Mouse (Mus musculus): ENCODE data around the gene Col4a6.
A peak's percentile ranks its signal among the peaks of the same experiment; 100 is the strongest.

Gene Col4a6

DNA sequence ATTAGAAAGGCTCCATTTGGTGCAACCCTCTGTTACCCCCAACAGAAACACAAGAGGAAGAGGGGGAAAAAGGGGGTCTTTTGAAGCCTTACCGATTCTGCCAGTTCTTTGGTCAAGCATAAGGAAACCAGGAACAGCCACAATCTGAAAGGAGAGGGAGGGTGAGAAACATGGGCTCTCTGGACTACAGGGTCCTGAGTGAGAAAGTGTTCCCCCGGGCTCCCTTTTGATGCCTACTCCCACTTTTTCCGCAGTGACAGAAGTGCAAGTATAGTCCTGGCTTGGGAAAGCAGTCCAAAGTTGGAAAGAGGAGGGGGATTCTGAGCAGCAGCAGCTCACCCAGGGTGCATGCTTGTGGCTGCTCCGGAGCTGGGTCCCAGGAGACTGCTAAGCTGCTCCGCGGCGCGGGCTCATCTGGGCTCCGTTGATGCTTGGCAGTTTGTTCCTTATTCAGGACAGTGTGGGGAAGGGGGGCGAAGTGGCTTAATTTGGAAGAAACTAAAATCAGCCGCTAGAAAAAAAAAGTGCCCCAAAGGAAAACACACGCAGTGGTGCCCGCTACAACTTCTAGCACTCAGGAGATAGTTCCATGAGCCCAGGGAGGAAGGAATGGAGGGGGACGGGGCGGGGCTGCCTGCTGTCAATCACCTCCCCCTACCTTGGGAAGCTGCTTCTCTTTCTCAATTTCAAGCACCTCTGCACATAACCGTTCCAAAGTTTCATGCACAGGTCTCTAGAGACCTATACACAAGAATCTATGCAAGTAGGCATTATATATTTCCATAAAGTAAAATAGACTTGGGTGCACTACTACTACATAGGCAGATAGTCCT, at the start of gene Col4a6:
Col4a6 (minus strand) TSS at position 607 of the 833 bp plus-strand sequence.
- no peak for DNase-seq

DNA sequence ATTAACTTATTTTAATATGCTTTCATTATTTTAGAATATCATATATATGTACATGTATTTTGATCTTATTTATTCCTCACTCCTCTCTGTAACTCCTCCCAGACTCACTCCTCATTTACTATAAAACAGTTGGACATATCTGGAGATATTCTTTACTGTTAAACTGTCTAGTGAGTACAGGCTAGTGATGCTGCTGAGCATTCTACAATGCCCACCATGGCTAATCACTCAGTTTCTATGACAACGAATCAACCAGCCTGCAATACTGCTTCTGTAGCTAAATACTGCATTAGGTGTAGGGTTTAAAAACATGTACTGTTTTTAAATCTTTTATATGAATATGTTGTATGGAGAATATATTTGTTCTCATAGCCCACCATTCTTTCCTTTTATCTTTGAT, 29.2 kb upstream of the Col4a6 start:
- DNase-seq, result no peak

DNA sequence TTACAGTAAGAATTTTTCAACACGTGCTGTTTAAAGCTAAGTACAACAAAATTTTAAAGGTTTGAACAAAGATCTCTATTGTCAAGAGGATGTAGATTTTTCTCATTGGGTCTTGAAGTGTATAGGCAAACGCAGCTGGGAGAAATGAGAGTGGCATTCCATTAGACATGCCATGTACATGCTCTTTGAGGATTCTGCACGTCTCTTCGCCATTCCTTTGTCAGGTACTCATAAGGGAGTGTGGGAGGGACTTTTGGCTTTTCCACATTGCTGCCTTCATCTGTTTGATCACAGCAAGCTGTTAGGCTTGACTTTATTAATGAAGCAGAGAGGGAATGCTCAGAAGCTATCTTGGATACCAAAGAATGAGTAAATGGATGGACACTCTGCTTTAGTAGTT, 20.7 kb upstream of the Col4a6 start:
- no peak for DNase-seq

DNA sequence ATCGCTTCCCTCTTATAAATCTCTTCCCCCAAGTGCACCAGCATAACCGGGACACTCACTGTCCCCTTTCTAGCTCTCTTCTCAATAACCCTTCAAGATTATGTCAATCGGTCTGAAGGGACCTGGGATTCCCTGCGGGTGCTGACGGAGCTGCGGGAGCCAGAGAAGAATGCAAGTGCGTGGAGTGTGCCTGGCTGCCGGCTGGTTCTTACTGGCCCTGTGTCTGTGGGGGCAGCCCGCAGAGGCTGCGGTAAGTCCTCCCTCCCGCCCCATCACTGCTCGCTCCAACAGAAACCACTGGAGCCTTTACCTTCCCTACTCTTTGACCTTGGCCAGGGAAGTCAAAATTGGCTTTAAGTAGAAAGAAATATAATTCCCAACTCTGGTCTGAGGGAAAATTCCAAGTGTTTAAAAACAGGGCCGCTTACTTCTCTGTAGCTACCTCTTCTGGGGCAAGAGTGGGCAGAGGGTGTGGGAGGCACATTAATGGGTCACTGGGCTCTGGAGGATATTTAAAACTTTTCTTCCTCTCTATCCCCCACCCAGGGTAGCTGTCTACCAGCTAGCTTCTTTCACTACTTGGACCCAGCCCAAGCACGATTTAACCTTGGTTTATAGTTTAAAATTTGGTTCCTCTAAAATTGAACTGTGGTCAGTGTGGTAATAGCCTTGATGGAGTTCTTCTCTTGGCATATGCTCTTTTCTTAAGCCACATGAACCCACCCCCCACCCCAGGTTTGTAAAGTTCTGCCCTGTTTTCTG, 1.9 kb upstream of the Col4a6 start:
- no peak for DNase-seq

DNA sequence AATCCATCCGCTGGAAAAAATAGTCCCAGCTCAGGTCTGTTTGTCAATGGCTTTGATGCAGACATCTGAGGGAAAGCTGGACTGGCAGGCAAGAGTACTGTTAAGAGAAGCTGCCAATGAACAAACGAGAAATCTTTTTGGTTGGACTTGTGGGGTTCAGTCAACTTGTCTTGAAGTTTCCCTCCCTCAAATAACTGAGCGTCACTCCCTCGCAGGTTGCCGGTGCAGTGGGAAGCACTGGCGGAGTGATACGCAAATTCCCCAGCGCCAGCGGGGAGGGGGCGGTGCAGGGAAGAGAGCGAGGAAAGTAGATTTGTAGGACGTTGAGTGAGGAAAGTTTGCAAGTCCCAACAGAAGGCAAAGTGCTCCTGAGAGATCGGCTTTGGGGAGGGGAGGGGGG, 1.2 kb upstream of the Col4a6 start, which contains the start of gene Col4a5:
Col4a5 (plus strand) TSS at position 276 of the 400 bp plus-strand sequence.
- DNase-seq, result peak; percentile 0

DNA sequence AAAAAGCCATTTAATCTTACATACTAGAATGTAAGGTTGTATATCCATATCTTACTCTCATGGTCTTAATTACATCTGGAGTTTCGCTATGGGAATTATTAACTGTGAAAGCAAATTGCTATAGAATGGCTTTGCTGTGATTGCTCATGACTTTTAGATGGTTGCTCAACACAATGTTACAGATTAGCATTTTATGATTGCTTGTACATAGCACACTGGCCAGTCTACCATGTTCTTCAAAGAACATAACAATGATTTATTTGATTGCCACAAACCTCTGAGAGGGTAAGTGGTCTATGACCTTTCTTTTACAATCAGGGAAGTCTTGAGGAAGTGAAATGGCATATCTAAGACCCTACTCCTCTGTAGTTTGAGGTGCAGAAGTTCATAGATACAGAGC, 25.9 kb downstream of the Col4a6 start:
- DNase-seq, result no peak

DNA sequence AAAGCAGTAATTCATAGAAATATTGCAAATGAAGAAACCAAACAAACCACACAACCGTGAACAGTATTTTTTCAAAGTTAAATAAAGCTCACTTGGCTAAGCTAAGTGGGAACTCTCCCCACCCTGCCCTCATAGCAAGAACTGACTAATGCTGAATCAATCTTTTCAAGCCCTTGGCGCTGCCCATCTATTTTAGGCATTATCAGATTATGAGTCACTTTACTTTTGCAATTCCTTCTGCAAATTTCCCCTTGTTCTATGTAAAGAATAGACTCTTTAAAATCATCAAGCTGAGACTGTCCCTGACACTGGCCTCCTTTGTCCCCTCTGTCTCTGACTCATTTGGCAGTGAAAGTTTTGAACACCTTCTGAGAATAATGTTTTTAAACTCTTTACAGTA, 34.5 kb downstream of the Col4a6 start:
- no peak for DNase-seq

DNA sequence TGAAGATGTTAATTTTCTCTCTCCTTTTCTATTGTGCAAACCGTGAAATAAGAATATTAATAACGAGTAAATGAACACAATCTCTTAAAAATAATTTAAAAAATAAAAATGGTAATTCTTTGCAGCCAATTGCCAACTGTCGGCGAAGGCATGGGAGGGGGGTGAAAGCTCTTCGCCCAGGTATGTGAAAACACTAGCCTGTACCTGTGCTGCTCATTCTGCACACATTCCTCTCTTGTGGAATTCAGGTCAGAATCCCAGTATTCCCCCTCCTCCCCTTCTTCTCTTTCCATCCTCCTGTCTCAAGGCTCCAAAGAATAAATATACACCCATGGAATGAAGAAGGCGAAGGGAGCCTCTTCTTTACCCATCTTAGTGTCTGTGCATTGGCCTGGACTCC, 37.1 kb downstream of the Col4a6 start:
- DNase-seq, result no peak

DNA sequence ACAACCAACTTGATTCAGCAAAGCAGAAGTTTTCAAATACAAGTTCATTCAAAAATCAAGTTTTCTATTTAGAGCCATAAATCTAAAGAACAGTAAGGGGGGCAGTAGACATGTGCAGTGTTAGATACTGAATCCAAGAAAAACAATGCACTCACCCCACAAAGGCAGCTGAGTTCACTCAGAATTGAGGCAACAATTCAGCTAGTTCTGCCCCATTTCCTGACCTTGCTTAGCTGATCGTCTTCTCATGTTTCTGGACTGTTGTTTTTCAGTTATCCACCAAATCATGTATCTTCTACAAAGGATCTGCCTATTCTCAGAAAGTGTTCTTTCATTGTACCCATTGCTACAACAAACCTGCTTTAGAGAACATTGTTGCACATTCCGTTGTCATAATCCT, 58.6 kb downstream of the Col4a6 start:
- no peak for DNase-seq

DNA sequence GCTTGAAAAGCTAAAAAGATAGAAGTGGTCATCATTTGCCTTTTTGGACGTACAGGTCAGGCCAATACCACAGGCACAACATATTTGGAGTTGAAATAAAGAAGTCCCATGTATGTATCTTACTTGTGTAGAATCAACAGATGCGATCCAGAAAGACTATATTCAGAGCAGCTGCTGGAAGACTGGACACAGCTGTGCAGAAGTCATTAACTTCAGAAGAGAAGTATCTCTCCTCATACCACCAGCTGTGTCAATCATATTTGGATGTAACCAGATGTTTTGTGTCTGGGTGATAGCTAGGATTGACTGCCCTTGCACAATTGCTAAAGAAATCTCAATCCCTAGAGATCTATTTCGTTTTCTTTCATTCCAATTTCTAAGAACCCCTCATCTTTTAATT, 77.6 kb downstream of the Col4a6 start:
- no peak for DNase-seq

DNA sequence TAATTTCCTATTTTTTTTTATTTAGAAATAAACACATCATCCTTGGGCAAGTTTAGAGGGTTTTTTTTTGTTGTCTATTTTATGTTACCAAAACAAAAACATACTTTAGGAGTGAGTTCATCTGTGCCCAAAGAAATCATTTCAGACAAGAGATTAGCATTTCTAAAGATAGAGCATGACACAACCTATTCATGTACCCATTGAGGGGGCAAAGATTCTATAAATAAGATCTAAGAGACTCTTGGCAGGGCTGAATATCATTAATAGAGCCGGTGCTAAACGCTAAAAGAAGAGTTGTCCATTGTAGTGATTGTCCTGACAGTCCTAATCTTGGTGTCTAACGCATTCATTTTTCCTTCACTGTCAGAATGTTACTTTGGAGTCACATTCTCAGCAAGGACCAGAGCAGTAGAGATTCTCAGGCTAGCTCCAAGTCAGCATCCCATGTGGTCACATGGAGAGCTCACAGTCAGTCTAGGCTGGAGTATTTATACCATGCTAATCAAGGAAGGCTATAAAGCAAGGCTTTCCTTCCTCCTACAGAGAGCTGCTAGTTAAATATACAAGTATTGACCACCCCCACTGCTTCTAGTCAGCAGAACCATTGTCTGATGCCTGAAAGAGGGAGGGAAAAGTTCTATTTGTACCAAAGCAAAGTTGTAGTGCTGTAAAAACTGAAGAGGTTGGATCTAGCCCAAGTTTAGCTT, 88.3 kb downstream of the Col4a6 start:
- no peak for DNase-seq

DNA sequence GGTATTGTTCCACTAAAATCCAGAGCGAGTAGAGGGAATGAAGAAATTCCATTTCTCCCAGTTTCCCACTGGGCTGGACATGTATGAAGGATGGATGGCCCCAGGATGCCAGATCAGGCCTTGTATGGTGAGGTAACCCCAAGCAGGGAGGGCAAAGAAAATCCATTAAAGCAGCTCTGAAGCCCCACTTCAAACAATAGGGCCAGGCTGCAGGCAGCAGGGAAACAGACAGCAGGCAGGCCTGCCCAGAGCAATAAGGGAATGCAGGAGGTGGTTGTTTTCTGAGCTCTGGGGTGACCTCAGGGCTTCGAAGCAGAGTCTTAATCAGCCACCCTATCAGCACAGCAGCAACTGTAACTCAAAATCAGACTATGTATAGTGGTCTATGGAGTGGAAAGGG, 89.2 kb downstream of the Col4a6 start:
- DNase-seq, result no peak

DNA sequence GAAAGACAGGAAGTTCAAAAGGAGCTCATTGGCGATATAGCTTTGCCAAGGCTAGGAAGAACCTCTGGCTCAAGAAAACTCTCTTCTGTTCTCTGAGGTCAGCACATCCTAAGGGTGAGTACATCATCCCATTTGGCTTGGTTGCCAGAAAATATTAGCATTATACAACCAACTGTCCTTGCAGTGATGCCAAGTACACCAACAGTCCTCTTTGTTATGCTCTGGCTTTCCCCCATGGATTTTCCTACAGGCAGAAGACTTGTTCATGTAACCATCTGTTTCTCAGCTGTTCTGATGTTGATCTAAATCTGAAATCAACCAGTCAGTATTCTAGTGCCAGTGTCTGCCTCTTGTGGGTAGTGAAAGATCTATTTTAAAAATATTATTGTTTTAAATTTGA, 103.6 kb downstream of the Col4a6 start:
- DNase-seq, result no peak

DNA sequence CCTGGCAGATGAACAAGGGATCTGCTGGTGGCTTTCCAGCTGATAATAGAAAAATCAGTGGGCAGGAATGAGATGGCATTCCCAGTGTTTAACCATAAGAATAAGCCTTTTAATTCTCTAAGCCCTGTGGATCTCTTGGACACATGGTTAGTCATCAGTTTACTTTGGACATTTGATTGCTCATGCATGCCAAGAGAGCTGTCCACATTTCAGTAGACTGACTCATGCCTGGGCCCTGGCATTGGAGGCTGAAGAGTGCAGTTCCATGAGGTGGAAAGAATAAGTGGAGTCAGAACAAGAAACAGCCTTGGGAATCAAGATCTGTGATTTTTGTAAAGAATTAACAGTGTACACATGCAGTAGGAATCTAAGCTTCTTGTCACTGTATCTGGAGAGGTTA, 110.5 kb downstream of the Col4a6 start:
- DNase-seq, result no peak

DNA sequence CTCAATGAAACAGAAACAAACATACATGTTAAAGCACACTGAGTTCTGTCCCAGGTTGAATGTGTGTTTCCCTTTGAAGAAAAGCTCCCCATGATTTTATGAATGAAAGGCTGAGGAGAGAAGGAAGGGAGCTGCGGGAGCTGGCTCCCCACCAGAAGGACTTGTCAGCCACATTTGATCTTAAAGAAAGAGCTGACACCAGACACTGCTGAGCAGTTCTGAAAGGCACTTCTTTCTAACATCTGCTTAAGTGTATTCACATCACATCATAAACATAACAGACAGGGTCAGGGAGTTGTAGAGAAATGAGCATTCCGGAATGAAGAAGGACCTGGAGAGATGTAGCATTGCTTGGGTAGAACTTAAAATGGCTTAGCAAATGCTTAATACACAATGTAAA, 132.5 kb downstream of the Col4a6 start:
- DNase-seq, result no peak

DNA sequence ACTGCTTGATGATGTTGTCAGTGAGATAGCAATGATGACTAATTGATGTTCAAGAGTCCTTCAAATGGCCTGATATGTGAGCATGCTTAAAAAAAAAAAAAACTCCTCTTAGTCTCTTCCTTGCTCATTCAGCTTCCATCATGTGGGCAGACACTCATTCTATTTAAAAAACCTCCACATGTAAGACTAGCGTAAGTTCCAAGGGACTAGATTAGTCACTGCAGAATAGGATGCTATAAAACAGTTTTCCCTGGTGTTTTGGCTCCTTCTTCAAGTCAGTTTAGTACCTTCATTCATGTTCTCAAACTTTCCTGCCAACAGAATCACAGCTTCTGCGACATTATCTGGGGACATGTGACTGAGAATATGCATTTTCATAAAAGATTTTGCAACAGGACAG, 145.8 kb downstream of the Col4a6 start:
- DNase-seq, result no peak

DNA sequence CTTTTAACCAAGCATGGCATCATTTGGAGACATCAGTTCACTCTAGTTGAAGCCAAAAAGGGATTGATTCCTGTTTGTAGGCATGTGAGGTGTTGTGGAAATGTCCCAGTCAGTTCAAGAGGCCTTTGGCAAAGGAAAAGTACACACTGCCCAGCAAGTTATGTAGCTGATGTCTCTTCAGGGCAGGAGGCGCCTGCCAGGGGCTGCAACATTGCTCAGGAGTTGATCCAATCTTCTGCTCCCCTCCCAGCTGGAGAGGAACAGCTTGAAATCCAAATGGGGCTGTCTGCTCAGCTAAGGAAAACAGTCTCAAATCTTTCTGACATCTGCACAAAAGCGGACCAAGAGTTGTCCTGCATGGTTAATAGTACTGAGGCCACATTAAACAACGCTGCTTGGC, 149.7 kb downstream of the Col4a6 start:
- no peak for DNase-seq

DNA sequence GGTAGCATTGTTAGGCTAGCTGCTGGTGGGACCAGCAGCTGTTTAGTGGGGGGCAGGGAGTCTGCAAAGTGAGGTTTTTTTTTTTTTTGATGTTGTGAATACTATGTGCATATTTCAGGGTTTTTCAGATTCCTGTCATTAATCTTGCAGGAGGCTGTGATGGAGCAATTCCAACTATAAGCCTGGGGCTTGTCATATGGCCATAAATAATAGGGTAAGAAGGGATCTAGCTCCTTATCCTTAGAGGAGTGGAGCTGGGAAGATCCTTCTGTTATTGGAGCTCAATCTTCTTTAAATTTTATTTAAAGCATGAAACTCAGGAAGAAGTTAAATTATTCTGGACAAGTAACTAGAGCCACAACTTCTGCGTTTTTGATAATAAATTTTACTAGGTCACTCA, 157.7 kb downstream of the Col4a6 start:
- no peak for DNase-seq

DNA sequence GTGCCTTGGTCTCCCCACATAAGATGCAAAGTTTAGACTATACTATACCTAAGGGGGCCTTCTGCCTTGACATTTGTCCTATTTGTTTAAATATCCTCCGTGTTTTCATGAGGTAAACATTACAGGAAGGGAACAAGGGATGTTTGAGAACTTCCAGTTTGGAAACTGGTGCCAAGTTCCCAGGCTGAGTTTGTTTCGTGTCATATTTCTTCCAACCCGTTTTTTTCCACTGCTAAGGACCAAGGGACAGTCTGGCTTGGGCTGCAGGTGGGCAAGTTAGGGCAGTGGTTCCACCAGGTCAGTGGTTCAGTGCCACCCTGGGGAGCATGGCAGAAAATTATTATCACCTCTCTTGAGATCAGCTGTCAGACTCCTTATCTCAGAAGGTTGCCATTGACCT, 158.1 kb downstream of the Col4a6 start:
- DNase-seq, result no peak

DNA sequence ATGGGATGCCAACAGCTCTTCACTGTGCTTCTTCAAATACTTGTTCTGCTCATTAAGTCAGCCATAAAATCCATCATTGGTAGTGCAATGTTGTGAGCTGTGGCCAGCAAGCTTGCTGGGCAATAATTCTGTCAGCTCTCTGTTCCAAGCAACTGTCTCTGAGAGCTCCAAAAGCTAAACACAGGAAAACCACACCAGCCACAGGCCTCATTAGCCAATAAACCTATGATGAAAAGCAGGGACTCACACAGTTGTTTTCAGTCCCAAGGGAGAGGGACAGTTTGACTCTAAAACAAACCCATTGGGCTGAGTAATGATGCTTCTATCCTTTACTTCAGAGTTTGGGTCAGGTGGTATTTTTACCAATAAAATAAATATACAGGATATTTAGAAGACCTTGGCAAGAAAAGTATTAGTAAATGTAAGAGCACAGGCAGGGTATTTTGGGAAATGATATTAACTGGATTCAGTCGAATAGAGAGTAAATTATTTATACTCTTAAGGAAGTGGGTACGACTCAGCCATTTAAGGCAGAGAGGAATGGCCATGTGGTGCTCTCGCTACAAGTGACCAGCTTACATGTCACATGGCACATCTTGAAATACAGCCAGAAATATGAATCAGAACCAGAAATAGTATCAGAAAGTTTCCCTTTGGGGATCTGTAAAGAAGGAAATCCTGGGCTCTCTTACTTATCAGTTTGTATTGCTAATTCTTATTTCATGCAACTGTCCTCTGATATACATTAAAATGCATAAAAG, 181.0 kb downstream of the Col4a6 start:
- DNase-seq, result no peak

DNA sequence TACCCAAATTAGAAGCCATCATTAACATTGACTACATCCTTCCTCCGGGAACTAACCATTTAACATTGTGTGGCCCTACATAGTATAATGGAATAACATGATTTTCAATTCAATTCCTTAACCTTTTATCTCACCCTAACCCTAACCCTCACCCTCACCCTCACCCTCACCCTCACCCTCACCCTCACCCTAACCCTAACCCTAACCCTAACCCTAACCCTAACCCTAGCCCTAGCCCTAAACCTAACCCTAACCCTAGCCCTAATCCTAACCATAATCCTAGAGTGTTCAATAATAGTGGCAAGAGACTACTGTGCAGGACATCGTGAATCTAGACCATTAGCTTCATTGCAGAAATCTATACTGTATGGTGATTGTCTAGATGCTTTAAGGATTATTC, 197.5 kb downstream of the Col4a6 start:
- DNase-seq, result no peak

DNA sequence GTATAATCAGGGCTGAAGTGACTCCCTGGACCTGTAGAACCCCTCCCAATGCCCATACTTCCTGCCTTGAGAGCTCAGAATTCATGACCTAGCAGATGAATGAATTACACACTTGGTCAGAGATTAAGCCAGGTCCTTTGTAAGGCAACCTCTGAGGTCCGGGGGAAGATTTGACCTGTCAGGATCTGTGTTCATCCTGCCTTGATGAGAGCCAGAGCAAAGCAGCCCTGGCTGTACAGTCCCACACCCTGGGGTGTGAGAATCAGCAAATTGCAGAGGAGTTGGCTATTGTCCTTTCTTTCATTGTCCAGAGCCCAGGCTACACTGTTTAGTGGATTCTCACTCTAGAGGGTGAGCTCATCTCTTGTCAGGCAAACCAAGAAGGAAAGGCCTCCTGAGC, 207.9 kb downstream of the Col4a6 start:
- no peak for DNase-seq

DNA sequence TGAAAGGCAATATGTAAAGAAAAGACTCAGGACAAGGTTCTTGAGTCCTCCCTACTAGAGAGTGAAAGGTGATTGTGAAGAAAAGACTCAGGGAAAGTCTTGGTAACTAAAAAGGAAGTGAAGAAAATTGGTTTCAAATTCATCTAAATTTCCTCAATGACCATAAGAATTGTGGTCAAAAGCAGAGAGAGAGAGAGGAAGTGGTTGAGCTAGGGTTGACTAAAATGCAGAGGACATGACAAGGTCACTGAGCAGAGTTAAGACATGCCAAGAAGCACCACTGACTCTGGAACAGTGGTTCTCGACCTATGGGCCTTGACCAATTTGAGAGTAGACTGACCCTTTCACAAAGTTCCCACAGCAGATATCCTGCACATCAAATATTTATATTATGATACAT, 224.2 kb downstream of the Col4a6 start:
- no peak for DNase-seq
